Mouse (Mus musculus): Measurements from ENCODE around the gene Il17d. TPM values are rescaled to one million over a fixed set of nuclear protein-coding genes. Genes with fewer than 3 reads are reported as not detected.

Gene Il17d
- polyA plus RNA-seq, 1 experiment from 2014 or later: 3.4 TPM

DNA sequence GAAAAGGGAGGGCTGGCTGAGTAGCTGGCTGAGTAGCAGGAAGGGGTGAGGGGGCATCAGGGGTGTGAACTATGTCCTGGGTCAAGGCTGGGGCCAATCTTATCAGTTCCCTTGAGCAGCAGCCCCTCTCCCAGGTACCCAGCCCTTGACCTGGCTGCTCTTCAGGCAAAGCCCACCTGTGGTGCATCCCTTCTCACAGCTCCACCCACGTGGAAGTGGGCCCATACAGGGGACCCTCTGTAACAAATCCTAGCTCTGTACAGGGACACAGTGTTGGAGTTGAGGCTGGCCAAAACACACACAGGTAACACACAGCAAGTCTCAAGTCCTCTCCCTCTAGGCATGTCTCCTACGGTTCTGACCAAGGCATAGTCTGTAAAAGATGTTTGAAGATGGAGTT is 3.0 kb downstream of the Il17d start:
- no peaks in the 10 kb centered on the region for H3K9me3 ChIP-seq (ENCODE audit: low read depth, low read length)
- 0 out of 2 replicates have a peak, but pooled peaks cover 2% of the 10 kb centered on the region for H3K27me3 ChIP-seq (ENCODE audit: insufficient read depth, low read length)
- ATAC-seq (ENCODE audit: insufficient read depth) (no peak), DNase-seq (no peak)
- H3K4me3 ChIP-seq (ENCODE audit: low read depth, low read length): no peak overlapping the region
- H3K4me1 ChIP-seq (ENCODE audit: insufficient read depth): no peaks in the 10 kb centered on the region
- TF ChIP-seq CTCF (IDR thresholded peaks at IDR 0.05; ENCODE audit: low read depth): no peak
- no peak overlapping the region for H3K9ac ChIP-seq
- no peak overlapping the region for H3K27ac ChIP-seq (ENCODE audit: low read depth)
- H3K4me2 ChIP-seq: no peak overlapping the region
- H3K36me3 ChIP-seq (ENCODE audit: insufficient read depth): no peaks in the 10 kb centered on the region
- 27% methylated on average over 2 of the region's 2 CpGs for WGBS

DNA sequence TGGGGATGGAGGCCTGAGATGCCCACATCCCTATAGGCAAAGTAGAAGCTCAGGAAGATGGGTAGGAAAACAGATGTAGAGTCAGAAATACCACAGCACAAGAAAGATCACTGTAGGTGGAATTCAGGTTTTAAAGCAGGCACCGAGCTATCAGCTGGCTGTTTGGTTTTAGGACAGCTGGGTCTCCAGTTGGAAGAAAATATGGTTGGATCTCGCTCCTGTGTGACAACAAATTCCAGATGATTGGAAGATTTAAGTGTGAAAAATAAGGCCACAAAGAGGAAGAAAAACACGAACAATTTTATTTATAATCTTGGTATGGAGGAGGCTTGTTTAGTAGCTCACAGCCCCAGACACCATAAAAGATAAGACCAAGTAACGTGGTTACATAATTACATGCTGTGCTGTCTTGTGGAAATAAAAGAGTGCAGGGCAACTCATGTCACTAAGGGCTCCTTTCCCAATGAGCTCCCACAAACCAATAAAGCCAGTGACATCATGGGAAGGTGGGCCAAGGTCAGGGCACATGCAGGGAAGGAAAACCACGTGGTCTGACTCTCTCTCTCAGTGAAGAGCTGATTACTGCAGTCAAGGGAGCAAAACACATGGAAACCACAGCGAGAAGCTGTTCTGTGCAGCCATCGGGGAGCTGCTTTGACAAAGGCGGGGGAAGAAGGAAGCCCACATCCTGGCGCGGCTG is 4.7 kb downstream of the Il17d start:
- Histone ChIP-seq H3K36me3 (ENCODE audit: insufficient read depth) (no peaks in the 10 kb centered on the region), H3K4me1 (ENCODE audit: insufficient read depth) (peaks cover 2% of the 10 kb centered on the region), H3K27me3 (ENCODE audit: insufficient read depth, low read length) (peaks cover 4% of the 10 kb centered on the region; the same call in 1 of the 2 replicates), H3K4me3 (ENCODE audit: low read depth, low read length) (no peak overlapping the region), H3K9ac (no peak overlapping the region), H3K9me3 (ENCODE audit: low read depth, low read length) (no peaks in the 10 kb centered on the region), H3K4me2 (no peak overlapping the region), H3K27ac (ENCODE audit: low read depth) (no peak overlapping the region)
- 51% methylated on average over 10 of the region's 10 CpGs for WGBS
- DNase-seq (no peak), ATAC-seq (ENCODE audit: insufficient read depth) (no peak)
- no peak for TF ChIP-seq CTCF (IDR thresholded peaks at IDR 0.05; ENCODE audit: low read depth)

DNA sequence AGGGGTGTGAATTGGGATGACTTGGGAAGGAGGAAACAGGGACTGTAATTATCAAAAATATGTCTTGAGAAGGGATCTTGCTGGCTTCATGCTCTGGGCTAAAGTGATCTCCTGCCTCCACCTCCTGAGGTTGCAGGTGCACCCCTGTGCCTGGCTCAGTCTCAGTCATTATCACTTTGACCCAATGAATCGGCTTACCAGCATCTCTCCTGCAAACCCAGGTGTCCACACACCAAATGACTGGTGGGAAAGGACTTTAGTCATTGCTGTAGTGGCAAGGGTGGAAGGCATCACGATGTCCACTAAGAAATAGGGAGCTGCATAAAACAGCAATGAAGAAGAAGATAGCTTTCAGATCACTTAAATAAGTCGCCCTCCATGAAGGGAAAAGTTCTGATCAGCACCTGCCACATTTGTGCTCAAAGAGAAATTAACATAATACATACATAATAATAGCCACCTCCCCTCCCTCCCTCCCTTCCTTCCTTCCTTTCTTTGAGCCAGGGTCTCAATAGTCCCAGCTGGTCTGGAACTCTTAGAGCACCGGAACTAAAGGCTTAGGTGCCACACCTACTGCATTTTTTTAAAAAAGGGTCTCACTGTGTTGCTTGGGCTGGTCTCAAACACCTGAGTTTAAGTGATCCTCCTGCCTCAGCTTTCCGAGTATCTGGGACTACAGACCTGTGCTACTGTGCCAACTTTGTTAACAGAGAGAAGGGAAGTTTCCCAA is 5.4 kb downstream of the Il17d start:
- peaks cover 2% of the 10 kb centered on the region; the same call in 1 of the 2 replicates for H3K27me3 ChIP-seq (ENCODE audit: insufficient read depth, low read length)
- H3K27ac ChIP-seq (ENCODE audit: low read depth): no peak overlapping the region
- no peak overlapping the region for H3K4me2 ChIP-seq
- H3K9me3 ChIP-seq (ENCODE audit: low read depth, low read length): no peaks in the 10 kb centered on the region
- peaks cover 9% of the 10 kb centered on the region for H3K4me1 ChIP-seq (ENCODE audit: insufficient read depth)
- DNase-seq (no peak), ATAC-seq (ENCODE audit: insufficient read depth) (no peak)
- no peak overlapping the region for H3K9ac ChIP-seq
- H3K4me3 ChIP-seq (ENCODE audit: low read depth, low read length): no peak overlapping the region
- WGBS: 58% methylated on average over 5 of the region's 5 CpGs
- no peaks in the 10 kb centered on the region for H3K36me3 ChIP-seq (ENCODE audit: insufficient read depth)
- TF ChIP-seq CTCF (IDR thresholded peaks at IDR 0.05; ENCODE audit: low read depth): no peak

DNA sequence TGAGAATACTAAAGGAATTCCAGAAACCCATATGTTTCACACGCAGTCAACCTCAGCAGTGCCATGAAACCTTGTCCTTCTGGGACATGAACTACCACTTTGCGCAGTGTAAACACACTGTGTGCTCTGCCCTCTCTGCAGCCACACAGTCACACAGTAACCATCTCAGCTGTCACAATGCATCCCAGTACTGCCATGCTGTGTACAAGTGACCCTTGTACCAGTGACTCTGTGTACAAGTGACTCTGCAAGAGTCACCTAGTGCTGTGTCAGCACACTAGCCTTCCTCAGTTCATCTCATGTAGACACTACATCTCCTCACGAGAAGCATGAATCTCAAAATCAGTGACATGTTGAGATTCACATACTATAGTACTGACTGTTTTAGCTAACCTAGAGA is 8.0 kb downstream of the Il17d start:
- DNase-seq: no peak
- ATAC-seq (ENCODE audit: insufficient read depth): no peak
- Histone ChIP-seq H3K4me3 (ENCODE audit: low read depth, low read length) (no peak overlapping the region), H3K27ac (ENCODE audit: low read depth) (no peak overlapping the region), H3K4me2 (no peak overlapping the region), H3K9ac (no peak overlapping the region), H3K27me3 (ENCODE audit: insufficient read depth, low read length) (peaks cover 2% of the 10 kb centered on the region; the same call in 1 of the 2 replicates), H3K4me1 (ENCODE audit: insufficient read depth) (peaks cover 25% of the 10 kb centered on the region), H3K36me3 (ENCODE audit: insufficient read depth) (no peaks in the 10 kb centered on the region), H3K9me3 (ENCODE audit: low read depth, low read length) (no peaks in the 10 kb centered on the region)
- no peak for TF ChIP-seq CTCF (IDR thresholded peaks at IDR 0.05; ENCODE audit: low read depth)
- WGBS: 87% methylated on average over 3 of the region's 3 CpGs

- H3K4me1 ChIP-seq (ENCODE audit: insufficient read depth): peaks cover 32% of the 10 kb centered on the region
- no peak overlapping the region for H3K9ac ChIP-seq
- ATAC-seq (ENCODE audit: insufficient read depth): no peak
- peak; percentile 88 for TF ChIP-seq CTCF (IDR thresholded peaks at IDR 0.05; ENCODE audit: low read depth)
- no peaks in the 10 kb centered on the region for H3K9me3 ChIP-seq (ENCODE audit: low read depth, low read length)
- no peak overlapping the region for H3K4me3 ChIP-seq (ENCODE audit: low read depth, low read length)
- H3K4me2 ChIP-seq: no peak overlapping the region
- H3K27ac ChIP-seq (ENCODE audit: low read depth): no peak overlapping the region
- DNase-seq: peak; percentile 81
- 44% methylated on average over 3 of the region's 3 CpGs for WGBS
- no peaks in the 10 kb centered on the region for H3K36me3 ChIP-seq (ENCODE audit: insufficient read depth)
- H3K27me3 ChIP-seq (ENCODE audit: insufficient read depth, low read length): peaks cover 2% of the 10 kb centered on the region; the same call in 1 of the 2 replicates
Observed at GRCm38 (mm10) chr14:57533214-57533613, 8.6 kb downstream of the Il17d start.

DNA sequence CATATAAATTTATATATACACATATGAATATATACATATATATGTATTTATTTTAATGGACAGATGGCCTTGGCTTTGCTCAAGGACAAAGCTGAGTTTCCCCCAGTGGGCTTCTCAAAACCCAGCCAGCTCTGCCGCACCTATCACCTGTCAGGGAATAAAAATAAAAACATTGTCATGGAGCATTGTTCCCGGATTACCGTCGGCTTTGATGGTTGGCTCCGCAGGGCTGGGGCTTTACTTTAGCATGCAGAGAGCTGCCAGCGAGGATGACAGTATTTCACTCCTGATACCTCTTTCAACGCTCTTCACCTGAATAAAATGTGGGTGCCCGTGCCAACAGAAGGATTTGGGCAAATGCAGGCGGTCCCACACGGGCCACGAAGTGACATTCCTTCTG is 9.3 kb downstream of the Il17d start:
- 24% methylated on average over 11 of the region's 11 CpGs for WGBS
- H3K4me1 ChIP-seq (ENCODE audit: insufficient read depth): peaks cover 33% of the 10 kb centered on the region

GRCm38 (mm10) chr14:57534346-57534745 is 9.8 kb downstream of the Il17d start:
- peaks cover 33% of the 10 kb centered on the region for H3K4me1 ChIP-seq (ENCODE audit: insufficient read depth)
- H3K27me3 ChIP-seq (ENCODE audit: insufficient read depth, low read length): peaks cover 2% of the 10 kb centered on the region; the same call in 1 of the 2 replicates
- peak overlapping the region; percentile 89 for H3K27ac ChIP-seq (ENCODE audit: low read depth)
- 7% methylated on average over 5 of the region's 5 CpGs for WGBS
- H3K9ac ChIP-seq: peak overlapping the region; percentile 16; the same call in 1 of the 2 replicates
- no peaks in the 10 kb centered on the region for H3K36me3 ChIP-seq (ENCODE audit: insufficient read depth)
- ATAC-seq (ENCODE audit: insufficient read depth) (peak; percentile 17; the same call in 1 of the 2 replicates), DNase-seq (peak; percentile 85)
- H3K9me3 ChIP-seq (ENCODE audit: low read depth, low read length): no peaks in the 10 kb centered on the region
- peak overlapping the region; percentile 38; the same call in 1 of the 2 replicates for H3K4me2 ChIP-seq
- no peak overlapping the region for H3K4me3 ChIP-seq (ENCODE audit: low read depth, low read length)
- TF ChIP-seq CTCF (IDR thresholded peaks at IDR 0.05; ENCODE audit: low read depth): no peak

More for the DNA sequence above, 9.3 kb downstream of the Il17d start:
- DNase-seq (no peak), ATAC-seq (ENCODE audit: insufficient read depth) (no peak)
- no peak overlapping the region for H3K9ac ChIP-seq
- no peak for TF ChIP-seq CTCF (IDR thresholded peaks at IDR 0.05; ENCODE audit: low read depth)
- H3K27me3 ChIP-seq (ENCODE audit: insufficient read depth, low read length): peaks cover 2% of the 10 kb centered on the region; the same call in 1 of the 2 replicates
- no peaks in the 10 kb centered on the region for H3K9me3 ChIP-seq (ENCODE audit: low read depth, low read length)
- no peaks in the 10 kb centered on the region for H3K36me3 ChIP-seq (ENCODE audit: insufficient read depth)
- no peak overlapping the region for H3K4me2 ChIP-seq
- H3K4me3 ChIP-seq (ENCODE audit: low read depth, low read length): no peak overlapping the region
- H3K27ac ChIP-seq (ENCODE audit: low read depth): no peak overlapping the region; the same call in 1 of the 2 replicates

Measured in lung, embryonic 14.5 days (tissue).